Mouse (Mus musculus) mature B cell (primary cell): Measurements from ENCODE around the gene Gm17387.

Source experiments
- in situ Hi-C: fragments of 300-500 bp; cut with MboI; formaldehyde crosslinking; loops from 2 replicates; pipeline ENCODE4 v1.14.3; 2019

Gm17387 gene

DNA sequence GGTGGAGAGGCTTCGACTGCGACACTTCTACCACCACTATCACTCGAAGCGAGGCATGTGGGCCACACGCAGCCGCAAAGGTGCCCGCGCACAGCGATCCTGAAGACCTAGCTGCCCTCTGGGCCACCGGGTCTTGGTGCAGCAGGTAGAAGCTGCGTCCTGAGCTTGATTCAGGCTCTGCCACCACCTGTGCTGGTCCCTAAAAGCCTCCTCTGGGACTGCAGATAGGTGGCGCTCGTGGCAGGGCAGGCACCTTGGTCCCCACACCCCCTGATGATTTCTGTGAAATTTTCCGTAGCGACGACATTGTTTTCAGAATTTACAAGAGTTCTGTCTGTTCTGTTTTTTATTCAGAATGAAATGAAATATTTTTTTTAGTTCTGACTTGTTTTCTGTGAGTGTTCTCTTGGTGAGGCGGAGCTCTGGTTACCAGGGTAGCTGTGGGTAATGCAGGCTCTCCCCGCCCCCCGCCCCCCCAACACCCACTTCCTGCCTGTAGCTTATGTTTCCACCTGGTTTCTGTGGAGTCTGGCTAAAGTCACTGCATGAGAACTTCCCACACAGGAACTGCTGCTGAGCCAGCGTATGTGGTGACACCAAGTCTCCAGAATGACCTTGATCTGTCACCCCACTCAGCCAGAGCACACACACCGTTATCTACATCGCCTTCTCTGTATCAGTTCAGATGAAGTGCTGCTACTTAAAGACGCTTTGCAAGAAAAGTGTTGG, 43.2 kb downstream of the Gm17387 start:
- in situ Hi-C loops: no loop called here

- in situ Hi-C loops: no loop called here
Measured at GRCm38 (mm10) chr7:141073782-141074181, 44.9 kb downstream of the Gm17387 start.

DNA sequence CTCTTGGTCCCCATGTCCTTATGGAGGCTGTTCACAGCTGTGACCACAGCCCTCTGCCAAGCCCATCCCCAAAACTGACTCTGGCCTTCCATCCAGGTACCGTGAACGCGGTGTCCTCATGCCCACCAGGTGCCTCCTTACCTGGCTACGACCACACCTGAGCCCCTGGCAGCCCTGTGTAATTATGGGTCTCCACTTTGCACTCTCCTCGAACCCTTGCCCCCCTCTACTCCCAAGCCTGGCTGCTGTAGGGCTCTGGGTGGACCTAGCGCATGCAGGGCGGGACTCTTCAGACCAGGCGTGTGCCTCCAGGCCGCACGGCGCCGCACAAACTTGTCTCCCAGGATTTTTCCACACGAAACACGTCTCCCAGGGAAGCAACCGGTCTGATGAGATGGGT, 48.9 kb downstream of the Gm17387 start, which contains the start of gene Pkp3:
Gene Pkp3 (plus strand): TSS at position 378 of the 400 bp plus-strand sequence.
- in situ Hi-C loops: no loop called here

GRCm38 (mm10) chr7:141078876-141079275, 49.9 kb downstream of the Gm17387 start:
- in situ Hi-C loops: no loop called here
